Mouse (Mus musculus): ENCODE data around the gene Cd151. TPM values are rescaled to one million over a fixed set of nuclear protein-coding genes. Genes with fewer than 3 reads are reported as not detected.
A peak's percentile ranks its signal among the peaks of the same experiment; 100 is the strongest.
"Not testable (repeated sequence)": the region's sequence is repeated elsewhere in the genome, so short reads cannot be mapped to it uniquely, and the experiment has no call there.

The Cd151 gene
- total and polyA plus RNA-seq, 2 experiments from 2014 or later: 16.1 to 79.4 TPM

- no peak overlapping the region for H3K27ac ChIP-seq
- no peak for TF ChIP-seq CTCF (IDR thresholded peaks at IDR 0.05; ENCODE audit: low read depth)
- no peaks in the 10 kb centered on the region for H3K36me3 ChIP-seq (ENCODE audit: insufficient read depth, low read length)
- H3K4me3 ChIP-seq (ENCODE audit: low read length): no peak overlapping the region
- no peak overlapping the region for H3K4me2 ChIP-seq (ENCODE audit: low read depth, low read length)
- no peaks in the 10 kb centered on the region for H3K9me3 ChIP-seq (ENCODE audit: low read length)
- DNase-seq (ENCODE audit: low spot score) (no peak), ATAC-seq (no peak)
- H3K27me3 ChIP-seq (ENCODE audit: insufficient read depth, low read length): no peaks in the 10 kb centered on the region
- WGBS: 96% methylated on average over 10 of the region's 10 CpGs
- H3K4me1 ChIP-seq (ENCODE audit: insufficient read depth, low read length): peaks cover 23% of the 10 kb centered on the region
- H3K9ac ChIP-seq (replicated peaks; ENCODE audit: low read length): no peak overlapping the region
Observed at GRCm38 (mm10) chr7:141439140-141439679, 28.0 kb upstream of the Cd151 start.

DNA sequence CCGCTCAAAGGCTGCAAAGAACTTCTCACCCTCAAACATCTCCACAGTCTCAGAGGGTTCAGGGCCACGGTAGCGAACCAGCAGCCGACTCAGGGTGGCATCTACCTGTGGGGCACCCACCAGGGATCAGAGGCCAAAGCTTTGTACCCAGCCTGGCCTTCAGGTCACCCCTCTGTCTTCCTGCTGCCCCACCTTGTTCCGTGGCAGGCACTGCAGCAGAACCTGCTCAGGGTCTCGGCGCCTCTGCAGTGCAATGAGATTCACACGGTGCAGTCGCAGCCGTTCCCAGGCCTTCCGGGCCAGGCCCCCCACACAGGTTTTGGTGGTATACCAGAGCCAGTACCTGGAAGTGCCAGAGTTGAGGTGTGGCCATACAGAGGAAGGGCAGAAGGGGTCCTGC is 27.4 kb upstream of the Cd151 start:
- no peaks in the 10 kb centered on the region for H3K9me3 ChIP-seq (ENCODE audit: low read length)
- no peak overlapping the region for H3K4me2 ChIP-seq (ENCODE audit: low read depth, low read length)
- no peak overlapping the region for H3K4me3 ChIP-seq (ENCODE audit: low read length)
- H3K9ac ChIP-seq (replicated peaks; ENCODE audit: low read length): no peak overlapping the region
- no peaks in the 10 kb centered on the region for H3K27me3 ChIP-seq (ENCODE audit: insufficient read depth, low read length)
- DNase-seq (ENCODE audit: low spot score): no peak
- no peaks in the 10 kb centered on the region for H3K36me3 ChIP-seq (ENCODE audit: insufficient read depth, low read length)
- no peak for ATAC-seq
- no peak overlapping the region for H3K27ac ChIP-seq
- no peak for TF ChIP-seq CTCF (IDR thresholded peaks at IDR 0.05; ENCODE audit: low read depth)
- peaks cover 21% of the 10 kb centered on the region for H3K4me1 ChIP-seq (ENCODE audit: insufficient read depth, low read length)
- WGBS: 98% methylated on average over 11 of the region's 11 CpGs

GRCm38 (mm10) chr7:141440613-141441012 is 26.6 kb upstream of the Cd151 start:
- no peak overlapping the region for H3K4me2 ChIP-seq (ENCODE audit: low read depth, low read length)
- no peak overlapping the region for H3K27ac ChIP-seq
- no peak overlapping the region for H3K4me3 ChIP-seq (ENCODE audit: low read length)
- ATAC-seq (no peak), DNase-seq (ENCODE audit: low spot score) (peak; percentile 80)
- 32% methylated on average over 6 of the region's 6 CpGs for WGBS
- no peaks in the 10 kb centered on the region for H3K27me3 ChIP-seq (ENCODE audit: insufficient read depth, low read length)
- H3K9ac ChIP-seq (replicated peaks; ENCODE audit: low read length): no peak overlapping the region
- H3K4me1 ChIP-seq (ENCODE audit: insufficient read depth, low read length): peaks cover 14% of the 10 kb centered on the region
- no peaks in the 10 kb centered on the region for H3K36me3 ChIP-seq (ENCODE audit: insufficient read depth, low read length)
- H3K9me3 ChIP-seq (ENCODE audit: low read length): no peaks in the 10 kb centered on the region
- peak; percentile 78 for TF ChIP-seq CTCF (IDR thresholded peaks at IDR 0.05; ENCODE audit: low read depth)

- Histone ChIP-seq H3K36me3 (ENCODE audit: insufficient read depth, low read length) (no peaks in the 10 kb centered on the region), H3K9ac (replicated peaks; ENCODE audit: low read length) (no peak overlapping the region), H3K9me3 (ENCODE audit: low read length) (no peaks in the 10 kb centered on the region), H3K4me2 (ENCODE audit: low read depth, low read length) (no peak overlapping the region), H3K4me3 (ENCODE audit: low read length) (no peak overlapping the region), H3K27me3 (ENCODE audit: insufficient read depth, low read length) (no peaks in the 10 kb centered on the region), H3K27ac (no peak overlapping the region), H3K4me1 (ENCODE audit: insufficient read depth, low read length) (peaks cover 9% of the 10 kb centered on the region; the same call in 1 of the 2 replicates)
- TF ChIP-seq CTCF (IDR thresholded peaks at IDR 0.05; ENCODE audit: low read depth): no peak
- 87% methylated on average over 9 of the region's 9 CpGs for WGBS
- ATAC-seq (no peak), DNase-seq (ENCODE audit: low spot score) (no peak)
Observed at GRCm38 (mm10) chr7:141441460-141441859, 25.7 kb upstream of the Cd151 start.

DNA sequence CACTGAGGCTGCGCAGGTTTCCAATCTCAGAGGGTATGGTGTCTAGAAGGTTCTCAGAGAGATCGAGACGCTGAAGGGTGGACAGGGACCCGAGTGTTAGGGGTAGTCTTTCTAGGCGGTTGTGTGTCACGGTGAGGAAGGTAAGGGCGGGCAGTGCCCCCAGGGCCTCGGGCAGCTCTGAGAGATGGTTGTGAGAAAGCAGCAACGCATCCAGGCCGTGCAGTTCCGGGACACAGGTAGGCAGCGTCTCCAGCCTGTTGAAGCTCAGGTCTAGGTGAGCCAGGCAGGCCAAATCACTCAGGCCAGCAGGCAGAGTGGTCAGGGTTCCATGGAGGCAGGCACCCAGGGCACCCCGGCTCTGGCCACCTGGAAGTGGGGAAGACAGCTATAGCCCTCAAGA is 25.0 kb upstream of the Cd151 start:
- DNase-seq (ENCODE audit: low spot score) (no peak), ATAC-seq (no peak)
- TF ChIP-seq CTCF (IDR thresholded peaks at IDR 0.05; ENCODE audit: low read depth): no peak
- H3K36me3 ChIP-seq (ENCODE audit: insufficient read depth, low read length): no peaks in the 10 kb centered on the region
- H3K4me3 ChIP-seq (ENCODE audit: low read length): no peak overlapping the region
- H3K9ac ChIP-seq (replicated peaks; ENCODE audit: low read length): no peak overlapping the region
- no peaks in the 10 kb centered on the region for H3K9me3 ChIP-seq (ENCODE audit: low read length)
- peaks cover 10% of the 10 kb centered on the region; the same call in 1 of the 2 replicates for H3K4me1 ChIP-seq (ENCODE audit: insufficient read depth, low read length)
- 94% methylated on average over 13 of the region's 13 CpGs for WGBS
- H3K27me3 ChIP-seq (ENCODE audit: insufficient read depth, low read length): no peaks in the 10 kb centered on the region
- peak overlapping the region; percentile 60; the same call in 1 of the 2 replicates for H3K4me2 ChIP-seq (ENCODE audit: low read depth, low read length)
- H3K27ac ChIP-seq: no peak overlapping the region

DNA sequence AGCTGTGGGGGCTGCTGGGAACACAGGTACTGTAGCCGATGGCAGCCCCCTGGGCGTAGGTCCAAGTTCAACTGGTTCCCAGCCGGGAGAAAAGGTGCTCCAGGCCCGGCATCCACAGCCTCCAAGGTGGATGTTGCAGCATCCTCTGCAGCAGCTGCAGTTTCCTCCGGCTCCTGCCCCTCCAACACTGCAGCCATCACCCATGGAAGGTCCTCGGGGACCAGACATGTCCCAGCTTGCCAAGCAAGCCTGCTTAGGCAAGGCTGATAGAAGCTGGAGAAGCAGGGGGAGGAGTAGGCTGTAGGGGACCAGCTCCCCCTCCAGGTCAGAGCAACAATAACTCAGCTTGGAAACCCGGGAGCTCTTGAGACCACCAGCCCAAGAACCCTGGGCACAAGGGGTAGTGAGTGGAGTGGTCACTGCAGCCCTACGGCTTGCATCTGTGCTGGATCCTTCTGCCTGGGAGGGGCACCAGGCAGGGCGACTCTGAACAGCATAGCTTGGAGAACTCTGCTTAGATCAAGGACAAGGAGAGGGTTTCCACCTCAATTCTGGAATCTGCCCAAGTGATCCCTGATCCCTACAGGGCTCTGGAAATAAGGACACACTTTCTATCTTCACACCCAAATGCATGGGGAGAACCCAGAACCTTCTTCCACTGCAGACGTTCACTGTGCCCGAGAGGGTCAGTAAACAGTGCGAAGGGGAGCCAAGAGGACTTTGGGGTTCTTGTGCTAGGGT is 23.9 kb upstream of the Cd151 start:
- H3K4me1 ChIP-seq (ENCODE audit: insufficient read depth, low read length): peaks cover 13% of the 10 kb centered on the region
- no peaks in the 10 kb centered on the region for H3K27me3 ChIP-seq (ENCODE audit: insufficient read depth, low read length)
- no peak for ATAC-seq
- WGBS: 21% methylated on average over 12 of the region's 12 CpGs
- TF ChIP-seq CTCF (IDR thresholded peaks at IDR 0.05; ENCODE audit: low read depth): peak; percentile 57
- no peaks in the 10 kb centered on the region for H3K36me3 ChIP-seq (ENCODE audit: insufficient read depth, low read length)
- peak overlapping the region; percentile 25 for H3K4me3 ChIP-seq (ENCODE audit: low read length)
- peak overlapping the region; percentile 30; the same call in 1 of the 2 replicates for H3K9ac ChIP-seq (replicated peaks; ENCODE audit: low read length)
- peak overlapping the region; percentile 60 for H3K4me2 ChIP-seq (ENCODE audit: low read depth, low read length)
- DNase-seq (ENCODE audit: low spot score): peak; percentile 54
- no peaks in the 10 kb centered on the region for H3K9me3 ChIP-seq (ENCODE audit: low read length)
- no peak overlapping the region; the same call in 1 of the 2 replicates for H3K27ac ChIP-seq

DNA sequence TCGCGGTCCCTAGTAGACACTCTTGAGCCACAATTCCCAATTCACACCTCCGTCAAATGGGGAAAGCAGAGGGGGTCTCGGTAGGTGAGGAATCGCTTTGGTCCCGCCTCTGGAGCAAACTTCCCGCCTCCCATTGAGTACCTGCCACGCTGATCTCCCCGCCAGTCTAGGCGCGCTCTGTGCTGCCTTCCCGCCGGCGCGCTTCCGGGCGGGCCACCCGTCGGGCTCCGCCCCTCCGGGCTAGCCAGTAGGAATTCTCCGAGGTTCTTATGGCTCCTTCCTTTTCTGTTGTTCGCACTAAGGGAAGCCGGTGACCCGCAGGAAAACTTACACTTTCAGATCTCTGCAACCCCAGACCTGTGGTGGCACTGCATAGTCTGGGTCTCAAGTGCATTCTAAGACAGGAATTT is 23.4 kb upstream of the Cd151 start, which contains the start of gene Pidd1:
Gene Pidd1 (minus strand): TSS at position 198 of the 410 bp plus-strand sequence.
- peak; percentile 65 for DNase-seq (ENCODE audit: low spot score)

GRCm38 (mm10) chr7:141446374-141446773 is 20.8 kb upstream of the Cd151 start:
- H3K27me3 ChIP-seq (ENCODE audit: insufficient read depth, low read length); H3K9me3 ChIP-seq (ENCODE audit: low read length); H3K27ac ChIP-seq; ATAC-seq; H3K9ac ChIP-seq (replicated peaks; ENCODE audit: low read length); DNase-seq (ENCODE audit: low spot score); H3K36me3 ChIP-seq (ENCODE audit: insufficient read depth, low read length): not testable (repeated sequence)
- H3K4me1 ChIP-seq (ENCODE audit: insufficient read depth, low read length): peaks cover 18% of the 10 kb centered on the region
- 83% methylated on average over 3 of the region's 3 CpGs for WGBS
- H3K4me2 ChIP-seq (ENCODE audit: low read depth, low read length): peak overlapping the region; percentile 75
- H3K4me3 ChIP-seq (ENCODE audit: low read length): peak overlapping the region; percentile 73; the same call in 1 of the 2 replicates

More for the DNA sequence above, 23.4 kb upstream of the Cd151 start, which contains the start of gene Pidd1:
- Histone ChIP-seq H3K9me3 (ENCODE audit: low read length) (no peaks in the 10 kb centered on the region), H3K4me3 (ENCODE audit: low read length) (peak within 1 kb of the TSS; percentile 25), H3K4me2 (ENCODE audit: low read depth, low read length) (peak within 1 kb of the TSS; percentile 60), H3K9ac (replicated peaks; ENCODE audit: low read length) (peak within 1 kb of the TSS; percentile 30; the same call in 1 of the 2 replicates), H3K4me1 (ENCODE audit: insufficient read depth, low read length) (peaks cover 18% of the 10 kb centered on the region), H3K27ac (no peak within 1 kb of the TSS; the same call in 1 of the 2 replicates), H3K27me3 (ENCODE audit: insufficient read depth, low read length) (no peaks in the 10 kb centered on the region), H3K36me3 (ENCODE audit: insufficient read depth, low read length) (no peaks in the 10 kb centered on the region)
- TF ChIP-seq CTCF (IDR thresholded peaks at IDR 0.05; ENCODE audit: low read depth): no peak
- WGBS: under 1% methylated on average over 25 of the region's 25 CpGs
- ATAC-seq: no peak
